Mouse (Mus musculus) ES-E14 (cell line): ENCODE measurements around the gene Selenoi. TPM values are rescaled to one million over a fixed set of nuclear protein-coding genes. Genes with fewer than 3 reads are reported as not detected.

ENCODE experiments used
- DNase-seq: peaks from one replicate; pipeline ENCODE4 v3.0.0-alpha.2; 2013; ENCODE audit warnings: low read depth, low spot score
- H3K27ac ChIP-seq: 2 replicates; pipeline ENCODE4 v1.5.1; 2012; ENCODE audit warnings: low read depth, mild to moderate bottlenecking, low read length, moderate library complexity, mixed read lengths; ENCODE audit not compliant: poor library complexity, insufficient read depth, severe bottlenecking
- H3K36me3 ChIP-seq: 2 replicates; pipeline ENCODE4 v1.6.1; 2012; ENCODE audit warnings: mild to moderate bottlenecking, low read length, moderate library complexity, mixed read lengths; ENCODE audit not compliant: control insufficient read depth, poor library complexity, insufficient read depth, severe bottlenecking
- H3K4me1 ChIP-seq, 2 experiments: fragments of 150-350 bp in 1 of 2; sonication (generic) in 1 of 2; 2 replicates each; pipeline ENCODE4 v1.6.1; 2012; ENCODE audit warnings: low read length in 2 of 2, mild to moderate bottlenecking in 1 of 2, mixed read lengths in 1 of 2; ENCODE audit not compliant: control insufficient read depth in 2 of 2, insufficient read depth in 2 of 2, poor library complexity in 1 of 2
- H3K4me3 ChIP-seq, 2 experiments: fragments of 150-350 bp in 1 of 2; sonication (generic) in 1 of 2; 2 replicates each; pipeline ENCODE4 v1.5.1; 2012; ENCODE audit warnings: low read length in 2 of 2, low read depth in 1 of 2, mild to moderate bottlenecking in 1 of 2, mixed read lengths in 1 of 2; ENCODE audit not compliant: insufficient read depth in 1 of 2, poor library complexity in 1 of 2, severe bottlenecking in 1 of 2
- H3K9ac ChIP-seq: 2 replicates; pipeline ENCODE4 v1.6.1; 2012; ENCODE audit warnings: low read depth, mild to moderate bottlenecking, low read length, mixed read lengths; ENCODE audit not compliant: poor library complexity, insufficient read depth, severe bottlenecking
- H3K9me3 ChIP-seq: fragments of 150-350 bp; sonication (generic); 2 replicates; pipeline ENCODE4 v1.6.1; 2012; ENCODE audit warnings: low read depth, mild to moderate bottlenecking, low read length; ENCODE audit not compliant: control insufficient read depth, insufficient read depth
- CHD2 ChIP-seq: IDR thresholded peaks from 2 replicates; pipeline ENCODE4 v1.6.1; 2014; ENCODE audit warnings: mild to moderate bottlenecking, low read depth, low read length, inconsistent platforms
- HCFC1 ChIP-seq: IDR thresholded peaks from 2 replicates; pipeline ENCODE4 v1.6.1; 2012; ENCODE audit warnings: low read length, inconsistent platforms, borderline replicate concordance; ENCODE audit not compliant: insufficient read depth
- MAFK ChIP-seq: IDR thresholded peaks from 2 replicates; pipeline ENCODE4 v1.6.1; 2014; ENCODE audit warnings: mild to moderate bottlenecking, low read depth, low read length, inconsistent platforms; ENCODE audit not compliant: insufficient read depth
- ZC3H11A ChIP-seq: IDR thresholded peaks from 2 replicates; pipeline ENCODE4 v1.6.1; 2012; ENCODE audit warnings: low read depth, mild to moderate bottlenecking, inconsistent platforms, low read length, borderline replicate concordance
- ZNF384 ChIP-seq: IDR thresholded peaks from 2 replicates; pipeline ENCODE4 v1.6.1; 2012; ENCODE audit warnings: low read depth, low read length, inconsistent platforms
- in situ Hi-C, 2 experiments: fragments of 600-800 bp; cut with MboI; formaldehyde crosslinking; loops; one replicate each; pipeline ENCODE4 v1.15.1; 2025; ENCODE audit warnings: low sequenced_read_pairs in 2 of 2, inconsistent platforms in 1 of 2; ENCODE audit not compliant: unreplicated experiment in 2 of 2
- total RNA-seq: library from RNA; depleted of rRNA; stranded (reverse); fragments of 300-350 nt; gene quantifications from 2 replicates; pipeline ENCODE4 v1.2.3, GENCODE M21; 2012

The Selenoi gene
- total RNA-seq, 1 experiment = 104 TPM

DNA sequence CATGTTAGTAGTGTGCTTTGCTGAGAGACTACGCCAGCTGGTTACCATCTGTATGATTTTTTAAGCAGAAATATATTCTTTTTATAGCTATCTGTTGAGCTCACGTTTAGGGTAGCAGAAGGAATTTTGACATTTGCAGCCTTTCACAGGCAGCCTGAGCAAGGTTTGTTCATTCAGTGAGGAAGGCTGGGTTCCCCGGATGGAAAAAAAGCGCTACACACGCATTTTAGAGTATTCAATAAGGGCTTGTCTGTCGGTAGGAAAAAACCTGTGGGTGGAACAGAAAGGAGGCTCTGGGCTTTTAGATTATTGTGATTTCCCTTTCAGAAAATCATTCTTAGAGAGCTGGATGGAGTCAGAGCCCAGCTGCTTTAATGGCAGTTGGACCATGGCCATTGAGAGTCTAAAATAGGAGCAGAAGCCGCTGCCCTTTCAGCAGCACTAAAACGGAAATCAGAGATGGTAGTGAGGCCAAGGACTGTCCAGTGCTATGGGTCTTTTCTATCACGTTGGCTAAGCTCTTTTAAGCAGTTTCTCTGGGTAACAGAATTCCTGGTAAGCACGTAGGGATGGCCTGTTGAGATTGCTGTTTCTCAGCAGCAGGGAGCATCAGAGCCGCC is 38.3 kb downstream of the Selenoi start:
- H3K9me3 ChIP-seq = no peaks in the 10 kb centered on the region
- TF ChIP-seq ZC3H11A = no peak
- TF ChIP-seq MAFK = no peak
- TF ChIP-seq CHD2 = no peak
- TF ChIP-seq HCFC1 = no peak
- TF ChIP-seq ZNF384 = no peak
- in situ Hi-C loops = no loop called here
- H3K4me3 ChIP-seq = no peak overlapping the region
- H3K4me1 ChIP-seq = peaks cover 2% of the 10 kb centered on the region in 2 experiments; a peak in 1 of 4 replicates
- H3K9ac ChIP-seq = no peak overlapping the region
- no peak overlapping the region for H3K27ac ChIP-seq
- peaks cover 2% of the 10 kb centered on the region for H3K36me3 ChIP-seq
- no peak for DNase-seq

DNA sequence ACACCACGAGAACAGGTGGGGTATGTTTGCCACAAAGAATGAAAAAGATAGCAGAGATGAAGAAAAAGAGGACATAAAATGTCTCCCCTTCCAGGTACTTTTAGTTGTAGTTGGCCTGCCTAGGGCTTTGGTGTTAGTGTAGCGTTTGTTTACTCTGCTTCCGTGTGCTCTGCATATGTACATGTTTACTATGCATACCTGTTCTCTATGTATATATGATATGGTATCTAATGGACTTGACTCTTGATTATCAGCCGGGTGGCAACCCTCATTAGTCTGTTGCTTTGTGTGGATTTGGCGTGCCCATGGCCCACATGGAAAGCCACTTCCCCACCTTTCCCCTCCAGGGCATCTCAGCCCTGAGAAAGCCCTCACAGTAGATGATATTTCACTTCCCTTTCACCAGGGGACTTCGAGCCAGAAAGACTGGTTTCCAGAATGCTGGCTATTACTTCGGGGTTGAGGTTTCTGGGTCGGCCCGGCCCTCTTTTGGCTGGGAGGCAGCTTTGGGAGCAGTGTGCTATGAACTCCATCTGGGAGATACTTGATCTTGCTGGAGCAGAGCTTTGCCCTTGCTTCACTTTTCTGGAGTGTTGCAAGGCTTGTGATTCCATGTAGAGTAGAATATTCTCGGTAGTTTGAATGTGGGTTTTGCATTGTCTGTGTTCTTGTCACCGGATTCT is 39.4 kb downstream of the Selenoi start:
- Histone ChIP-seq H3K36me3 (peaks cover 2% of the 10 kb centered on the region; the same call in 1 of the 2 replicates), H3K9ac (no peak overlapping the region), H3K4me1 (peaks cover 2% of the 10 kb centered on the region in 2 experiments; a peak in 1 of 4 replicates), H3K9me3 (no peaks in the 10 kb centered on the region), H3K27ac (no peak overlapping the region), H3K4me3 (no peak overlapping the region)
- DNase-seq = no peak
- no peak for TF ChIP-seq HCFC1
- no peak for TF ChIP-seq ZC3H11A
- no peak for TF ChIP-seq MAFK
- TF ChIP-seq ZNF384 = no peak
- TF ChIP-seq CHD2 = no peak
- in situ Hi-C loops = no loop called here

DNA sequence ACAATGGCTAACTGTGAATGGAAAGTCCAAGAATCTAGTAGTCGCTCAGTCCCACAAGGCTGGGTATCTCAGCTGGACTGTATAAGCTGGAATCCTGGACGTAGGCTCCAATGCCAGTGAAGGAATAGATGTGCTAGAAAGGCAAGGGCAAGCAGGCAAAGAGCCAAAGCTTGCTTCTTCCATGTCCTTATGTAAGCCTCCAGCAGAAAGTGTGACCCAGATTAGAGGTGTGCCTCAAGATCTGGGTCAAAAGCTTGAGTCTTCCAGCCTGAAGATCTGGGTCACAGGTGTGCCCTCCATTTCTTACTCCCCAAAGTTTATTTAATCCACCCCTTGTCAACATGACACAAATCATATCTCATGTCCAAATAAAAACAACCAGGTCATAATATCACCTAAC is 44.0 kb downstream of the Selenoi start:
- no peak for DNase-seq

DNA sequence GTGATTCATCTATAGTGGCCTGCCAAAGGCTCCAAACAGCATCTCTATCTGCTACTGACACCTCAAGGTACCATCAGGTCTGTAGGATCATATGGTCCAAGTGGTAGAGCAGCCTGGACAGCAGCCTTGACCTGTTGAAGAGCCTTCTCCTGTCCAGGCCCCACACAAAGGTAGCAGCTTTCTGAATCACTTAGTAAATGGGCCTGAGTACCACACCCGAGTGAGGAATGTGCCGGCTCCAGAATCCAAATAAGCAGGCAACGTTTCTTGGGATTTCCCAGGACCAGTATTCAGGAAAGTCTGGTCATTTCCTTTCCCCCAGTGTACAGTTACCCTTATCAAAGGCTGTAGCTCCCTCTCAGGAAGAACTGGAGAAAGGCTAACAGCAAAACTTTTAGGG is 46.6 kb downstream of the Selenoi start:
- peaks cover 0 to 10% of the 10 kb centered on the region in 2 experiments; a peak in 2 of 4 replicates for H3K4me1 ChIP-seq

More for the DNA sequence above, 44.0 kb downstream of the Selenoi start:
- no peak overlapping the region for H3K9ac ChIP-seq
- H3K4me3 ChIP-seq = no peak overlapping the region
- in situ Hi-C loops = no loop called here
- H3K36me3 ChIP-seq = no peaks in the 10 kb centered on the region
- H3K9me3 ChIP-seq = no peaks in the 10 kb centered on the region
- no peak overlapping the region for H3K27ac ChIP-seq
- TF ChIP-seq ZNF384 (no peak), CHD2 (no peak), MAFK (no peak), HCFC1 (no peak), ZC3H11A (no peak)
- H3K4me1 ChIP-seq = peaks cover 0 to 10% of the 10 kb centered on the region in 2 experiments; a peak in 2 of 4 replicates

More for the DNA sequence above, 46.6 kb downstream of the Selenoi start:
- in situ Hi-C loops = no loop called here
- H3K36me3 ChIP-seq = no peaks in the 10 kb centered on the region
- H3K4me3 ChIP-seq = no peak overlapping the region
- TF ChIP-seq HCFC1 (no peak), ZC3H11A (no peak), CHD2 (no peak), ZNF384 (no peak), MAFK (no peak)
- H3K9me3 ChIP-seq = no peaks in the 10 kb centered on the region
- DNase-seq = no peak
- H3K9ac ChIP-seq = no peak overlapping the region
- no peak overlapping the region for H3K27ac ChIP-seq
